Mouse (Mus musculus) NIH3T3 (cell line): ENCODE results near the gene Cep135.

Experiments
- DNase-seq: peaks from one replicate; pipeline ENCODE4 v3.0.0-alpha.2; 2012; ENCODE audit warnings: low read depth

The Cep135 gene

DNA sequence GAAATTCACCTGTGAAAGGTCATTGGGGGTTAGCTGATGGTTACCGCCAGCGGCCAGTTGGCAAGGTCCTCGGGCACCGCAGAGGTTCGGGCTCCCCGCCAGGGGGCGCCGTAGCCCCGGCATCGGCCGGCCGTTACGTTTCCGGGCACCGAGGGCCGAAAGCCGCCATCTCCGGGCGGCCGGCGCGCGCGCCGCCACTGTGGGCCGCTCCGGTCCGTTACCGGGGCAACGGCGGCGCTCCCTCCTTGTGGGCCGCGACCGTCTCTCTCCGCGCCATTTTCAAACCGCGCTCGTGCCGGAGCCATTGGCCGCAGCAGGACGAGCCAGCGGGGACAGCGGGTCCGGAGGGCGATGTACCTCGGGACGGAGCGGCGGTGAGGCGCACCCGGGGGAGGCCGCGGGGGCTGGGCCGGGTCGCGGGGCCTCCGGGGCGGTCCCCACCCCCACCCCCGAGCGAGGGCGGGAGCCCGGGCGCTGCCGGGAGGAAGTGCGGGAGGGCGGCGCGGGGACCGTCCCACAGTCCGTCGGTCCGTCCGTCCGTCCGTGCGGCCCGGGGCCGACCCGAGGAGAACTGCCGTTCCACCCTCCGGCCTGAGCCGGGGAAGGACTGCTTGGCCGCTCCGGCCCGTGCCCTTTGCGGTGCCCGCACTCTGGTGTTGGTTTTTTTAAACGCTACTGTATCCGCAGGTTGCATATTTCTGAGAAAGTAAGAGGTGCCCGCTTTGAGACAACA lies at the start of gene Cep135:
Gene Cep135 (plus strand): TSS at position 148 of the 733 bp plus-strand sequence.
- DNase-seq: peak; percentile 94

DNA sequence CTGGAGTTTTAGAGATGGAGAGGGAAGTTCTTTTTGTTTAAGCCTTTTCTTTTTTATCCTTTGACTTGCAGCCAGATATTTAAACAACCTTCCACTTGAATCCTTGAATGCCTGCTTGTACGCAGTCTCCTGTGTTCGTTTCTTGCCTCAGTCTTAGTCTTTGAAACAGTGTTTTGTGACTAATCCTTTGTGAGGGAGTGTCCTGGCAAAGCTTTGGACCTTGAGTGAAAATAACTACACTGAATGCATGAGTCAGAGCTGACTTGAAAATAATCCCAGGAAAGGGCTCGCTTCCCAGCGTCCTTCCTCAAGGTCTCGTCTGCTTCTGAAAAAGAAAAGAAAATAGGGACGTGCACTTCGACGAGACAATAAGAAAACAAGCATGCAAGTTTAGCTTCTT lies 48.3 kb upstream of the Cep135 start:
- peak; percentile 91 for DNase-seq

GRCm38 (mm10) chr5:76540842-76541241 lies 47.7 kb upstream of the Cep135 start:
- DNase-seq: peak; percentile 69

DNA sequence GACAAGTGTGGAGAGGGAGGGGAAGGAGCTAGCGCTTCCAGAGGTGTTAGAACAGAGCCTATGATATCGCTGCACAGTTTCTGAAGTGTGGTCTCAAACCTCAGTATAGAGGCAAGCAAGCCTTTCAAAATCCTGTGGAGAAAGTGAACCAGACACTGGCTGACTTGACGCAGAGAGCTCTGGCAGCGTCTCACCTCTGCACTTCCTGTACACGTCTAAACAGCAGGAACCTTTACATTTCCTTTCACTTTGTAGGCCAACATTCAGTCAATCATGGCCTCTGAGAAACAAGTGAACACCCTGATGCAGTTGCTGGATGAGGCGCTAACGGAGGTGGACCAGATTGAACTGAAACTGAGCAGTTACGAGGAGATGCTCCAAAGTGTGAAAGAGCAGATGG lies 45.3 kb upstream of the Cep135 start:
- no peak for DNase-seq

DNA sequence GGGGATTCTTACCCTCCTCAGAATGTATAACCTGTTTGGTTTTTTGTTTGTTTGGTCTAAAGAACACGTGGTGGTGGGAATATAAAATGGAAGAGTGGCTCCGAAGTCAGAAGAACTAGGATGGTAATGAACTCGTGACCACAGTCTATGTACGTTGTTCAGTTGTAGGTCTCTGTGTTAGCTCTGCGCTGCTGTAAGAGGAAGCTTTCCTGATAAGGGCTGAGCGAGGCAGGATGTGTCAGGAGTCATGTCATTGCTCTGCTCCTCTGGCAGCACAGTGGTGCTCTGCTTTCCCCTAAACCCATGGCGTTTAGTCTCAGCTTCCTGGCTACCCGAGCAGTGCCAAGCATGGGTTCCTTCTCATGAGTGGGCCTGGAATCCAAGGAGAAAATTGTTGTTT lies 38.1 kb upstream of the Cep135 start:
- DNase-seq: no peak

DNA sequence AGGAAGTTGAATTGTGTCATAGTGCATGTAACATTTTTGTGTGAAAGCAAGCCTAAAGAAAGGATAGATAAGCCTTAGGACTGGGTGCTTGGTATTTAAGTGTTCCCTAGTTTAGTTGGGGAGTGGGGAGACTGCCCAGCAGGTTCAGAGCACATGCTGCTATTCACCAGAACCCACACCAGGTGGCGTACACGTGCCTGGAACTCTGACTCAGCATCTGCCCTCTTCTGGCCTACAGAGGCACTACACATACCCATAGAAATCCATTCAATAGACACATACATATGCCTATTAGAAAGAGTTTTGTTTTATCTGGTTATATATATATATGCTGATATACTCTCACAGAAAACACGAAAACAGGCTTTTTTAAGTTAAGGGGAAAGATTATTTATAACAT lies 23.2 kb upstream of the Cep135 start:
- peak; percentile 69 for DNase-seq

GRCm38 (mm10) chr5:76574251-76574650 lies 14.2 kb upstream of the Cep135 start:
- peak; percentile 25 for DNase-seq

GRCm38 (mm10) chr5:76577026-76577425 lies 11.5 kb upstream of the Cep135 start:
- no peak for DNase-seq

GRCm38 (mm10) chr5:76585378-76585777 lies 3.1 kb upstream of the Cep135 start:
- DNase-seq: no peak

DNA sequence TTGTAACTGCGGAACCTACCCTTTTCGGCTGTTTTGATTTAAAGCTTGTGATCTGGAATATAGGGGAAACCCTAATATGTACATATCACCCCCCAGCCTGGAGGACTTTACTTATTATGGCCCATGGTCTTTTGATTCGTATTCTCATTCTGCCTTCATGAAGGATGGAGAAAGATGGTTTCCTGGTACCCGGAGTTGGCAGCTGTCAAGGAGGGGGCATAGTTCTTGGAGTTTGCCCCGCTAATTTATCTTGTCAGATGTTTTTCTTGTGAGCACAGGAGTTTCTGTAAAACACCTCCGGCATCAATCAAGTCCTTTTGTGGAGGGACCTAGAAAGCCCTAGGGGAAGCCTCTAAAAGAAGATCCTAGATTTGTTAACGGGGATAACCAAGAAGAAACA lies 813 bp downstream of the Cep135 start:
- DNase-seq: peak; percentile 39

DNA sequence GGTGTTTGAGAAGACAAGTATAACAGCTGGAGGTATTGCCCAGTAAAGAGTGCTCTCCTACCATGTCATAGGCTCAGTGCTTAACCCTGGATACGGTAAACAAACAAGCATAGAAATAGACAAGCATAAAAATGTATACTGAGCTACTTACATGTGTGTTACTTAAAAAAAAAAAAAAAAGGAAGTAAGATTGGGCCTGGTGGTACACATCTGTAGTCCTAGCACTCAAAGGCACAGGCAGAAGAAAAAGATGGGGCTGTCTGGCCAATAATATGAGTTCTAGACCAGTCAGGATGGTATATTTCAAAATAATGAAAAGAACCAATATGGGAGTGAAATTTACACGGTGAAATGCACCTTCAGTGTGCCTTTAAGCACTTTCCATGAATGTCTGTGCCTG lies 1.5 kb downstream of the Cep135 start:
- no peak for DNase-seq

GRCm38 (mm10) chr5:76591885-76592284 lies 3.4 kb downstream of the Cep135 start:
- DNase-seq: no peak

DNA sequence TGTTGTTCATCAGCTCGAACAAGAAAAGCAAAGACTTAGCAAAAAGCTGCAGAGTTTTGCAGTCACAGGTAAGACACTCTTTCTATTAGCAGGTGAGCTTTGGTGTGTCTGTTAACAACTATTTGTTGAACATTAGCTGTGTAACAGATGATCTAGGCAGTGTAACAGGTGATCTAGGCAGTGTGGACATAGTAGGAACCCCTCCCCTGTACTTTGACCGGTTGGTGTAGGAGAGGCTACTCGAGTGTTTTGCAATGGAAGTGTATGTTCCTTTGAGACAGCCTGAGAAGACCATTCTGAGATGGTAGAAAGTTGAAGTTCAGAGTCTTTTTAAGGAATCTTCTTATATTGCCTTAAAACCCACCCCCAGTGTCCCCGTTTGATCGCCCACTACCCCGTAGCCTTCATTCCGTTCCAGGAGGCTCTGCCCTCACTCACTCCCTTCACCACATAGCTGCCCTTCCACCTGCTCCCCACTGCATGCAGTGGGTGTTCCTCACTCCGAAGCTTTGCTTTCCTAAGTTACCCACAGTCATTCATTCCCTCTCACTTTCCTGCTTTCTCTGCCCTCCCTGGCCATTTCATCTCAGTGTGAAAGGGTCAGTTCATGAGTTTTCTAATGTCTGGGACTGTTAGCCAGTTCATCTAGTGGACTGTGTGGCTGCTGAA lies 21.3 kb downstream of the Cep135 start:
- no peak for DNase-seq

- DNase-seq: no peak
These were observed 24.5 kb downstream of the Cep135 start for GRCm38 (mm10) chr5:76612867-76613499.

- DNase-seq: no peak
These were observed 26.8 kb downstream of the Cep135 start for GRCm38 (mm10) chr5:76615276-76615675.

- DNase-seq: no peak
These were observed 27.8 kb downstream of the Cep135 start for GRCm38 (mm10) chr5:76616196-76616747.

DNA sequence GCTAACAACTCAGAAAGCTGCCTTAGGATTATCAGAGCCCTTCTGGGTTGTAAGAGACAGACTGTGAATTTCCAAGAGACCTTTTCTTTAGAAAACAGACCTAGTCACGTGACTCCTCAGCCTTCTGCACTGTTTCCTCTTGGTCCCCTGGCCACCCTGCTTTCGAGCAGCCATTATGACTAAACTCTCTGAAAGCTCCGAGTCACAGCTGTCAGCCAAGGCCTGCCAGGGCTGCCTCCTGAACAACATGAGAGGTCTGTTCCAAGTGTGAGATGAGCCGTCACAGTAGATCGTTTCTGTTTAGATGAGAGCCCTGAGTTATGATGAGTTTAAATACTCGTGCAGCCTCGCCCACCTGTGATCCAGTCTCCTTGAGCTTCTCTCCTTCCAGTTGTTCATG lies 30.3 kb downstream of the Cep135 start:
- DNase-seq: peak; percentile 20

GRCm38 (mm10) chr5:76623759-76624158 lies 35.3 kb downstream of the Cep135 start:
- no peak for DNase-seq

- no peak for DNase-seq
These were observed 39.3 kb downstream of the Cep135 start for GRCm38 (mm10) chr5:76627770-76628169.

GRCm38 (mm10) chr5:76634012-76634411 lies 45.5 kb downstream of the Cep135 start:
- DNase-seq: no peak

GRCm38 (mm10) chr5:76635592-76635991 lies 47.1 kb downstream of the Cep135 start:
- DNase-seq: no peak

DNA sequence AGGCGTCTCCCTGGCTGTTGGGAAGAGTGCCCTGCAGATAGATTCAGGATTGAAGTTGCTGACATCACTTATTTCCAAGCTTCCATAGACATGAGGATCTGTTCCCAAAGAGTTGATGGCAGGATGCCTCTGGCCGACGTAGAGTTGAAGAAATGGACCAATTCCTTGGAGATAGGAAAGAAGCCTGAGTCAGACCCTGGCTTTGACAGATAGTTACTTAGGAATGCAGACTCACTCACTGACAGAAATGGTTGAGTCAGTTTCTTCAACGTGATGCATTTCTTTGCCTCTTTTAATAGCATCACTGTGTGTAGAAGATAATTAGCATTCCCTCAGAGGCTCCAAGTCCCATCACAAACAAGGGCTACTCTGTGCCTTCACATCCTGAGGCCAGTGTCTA lies 53.6 kb downstream of the Cep135 start:
- DNase-seq: peak; percentile 88

DNA sequence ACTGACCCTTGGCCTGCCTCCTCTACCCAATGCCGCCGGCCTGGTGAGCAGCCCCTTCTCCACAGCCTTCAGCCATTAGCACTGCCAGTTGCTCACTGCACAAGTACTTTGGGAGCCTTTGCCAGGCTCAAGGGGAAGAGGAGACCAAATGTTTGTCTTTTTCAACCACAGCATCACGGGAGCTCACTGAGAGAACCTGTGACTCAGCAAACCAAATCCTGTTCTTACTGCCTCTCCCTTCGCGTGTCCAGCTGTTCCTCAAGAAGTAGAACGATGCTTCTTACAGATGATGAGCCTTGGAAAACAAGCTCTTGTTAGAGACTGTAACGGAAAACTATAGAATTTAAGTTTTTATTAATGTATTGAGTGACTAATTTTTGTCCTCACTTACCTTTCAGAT lies 55.7 kb downstream of the Cep135 start:
- DNase-seq: peak; percentile 61
